Mouse (Mus musculus) thymus, adult 2 months (tissue): Measurements from ENCODE around the gene Sntb2. TPM values are rescaled to one million over a fixed set of nuclear protein-coding genes. Genes with fewer than 3 reads are reported as not detected.
"Not testable (repeated sequence)": the region's sequence is repeated elsewhere in the genome, so short reads cannot be mapped to it uniquely, and the experiment has no call there.

Experiments used
- DNase-seq: peaks from one replicate; pipeline ENCODE4 v3.0.0; 2021
- H3K27ac ChIP-seq: fragments of 200-500 bp; 2 replicates; pipeline ENCODE4 v1.5.1; 2012; ENCODE audit warnings: low read length, control low read depth; ENCODE audit not compliant: control insufficient read depth, insufficient read depth
- H3K27me3 ChIP-seq: fragments of 200-500 bp; 2 replicates; pipeline ENCODE4 v1.6.1; 2012; ENCODE audit warnings: mild to moderate bottlenecking, low read length, moderate library complexity, mixed read lengths; ENCODE audit not compliant: control insufficient read depth, insufficient read depth
- H3K36me3 ChIP-seq: fragments of 200-500 bp; 2 replicates; pipeline ENCODE4 v1.6.1; 2012; ENCODE audit warnings: mild to moderate bottlenecking, low read length, moderate library complexity; ENCODE audit not compliant: control insufficient read depth, insufficient read depth
- H3K4me1 ChIP-seq: fragments of 200-500 bp; replicated peaks from 2 replicates; pipeline ENCODE4 v1.6.1; 2012; ENCODE audit warnings: low read length; ENCODE audit not compliant: control insufficient read depth, insufficient read depth
- H3K4me3 ChIP-seq: fragments of 200-500 bp; 2 replicates; pipeline ENCODE4 v1.5.1; 2012; ENCODE audit warnings: mild to moderate bottlenecking, low read length, control low read depth, moderate library complexity; ENCODE audit not compliant: control insufficient read depth, insufficient read depth
- CTCF ChIP-seq: fragments of 200-500 bp; IDR thresholded peaks from 2 replicates; pipeline ENCODE4 v1.5.1; 2012; ENCODE audit warnings: mild to moderate bottlenecking, control low read depth, low read length, moderate library complexity, borderline replicate concordance; ENCODE audit not compliant: control insufficient read depth, poor library complexity, insufficient read depth; ENCODE audit errors: extremely low read depth
- POLR2A ChIP-seq: fragments of 200-500 bp; IDR thresholded peaks from 2 replicates; pipeline ENCODE4 v1.6.1; 2012; ENCODE audit warnings: mild to moderate bottlenecking, low read length, control low read depth, moderate library complexity; ENCODE audit not compliant: control insufficient read depth, poor library complexity, insufficient read depth; ENCODE audit errors: extremely low read depth
- WGBS: fragments of 180-500 bp; shearing (Covaris S2); methylation state at CpG from one replicate; pipeline ENCODE4 v1.1.7; 2018; 5-methylcytosine and 5-hydroxymethylcytosine counted together
- polyA plus RNA-seq: library from polyadenylated mRNA; depleted of rRNA; stranded (reverse); fragments of >200 nt; gene quantifications from 2 replicates; pipeline ENCODE4 v1.2.3, GENCODE M21; 2012

Sntb2 gene
- polyA plus RNA-seq, 1 experiment: 4.5 TPM

DNA sequence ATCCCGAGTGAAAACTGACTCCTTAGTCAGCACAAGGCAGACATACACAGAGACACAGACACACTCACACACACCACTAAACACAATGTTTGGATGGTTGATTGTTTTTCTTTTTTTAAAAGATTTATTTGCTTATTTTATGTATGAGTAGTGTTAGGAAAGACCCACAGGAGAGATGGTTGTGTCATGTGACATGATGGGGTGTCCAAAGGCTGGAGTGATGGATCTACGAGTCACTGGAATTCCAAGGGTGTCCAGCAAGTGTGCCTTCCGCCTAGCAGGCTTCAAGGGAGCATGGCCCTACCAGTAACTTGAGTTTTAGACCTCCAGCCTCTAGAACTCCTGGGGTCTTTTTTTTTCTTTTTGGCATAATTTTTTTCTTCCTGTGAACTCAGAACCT, 93.8 kb downstream of the Sntb2 start:
- WGBS: 94% methylated on average over 3 of the region's 3 CpGs
- TF ChIP-seq POLR2A (no peak), CTCF (no peak)
- no peak overlapping the region for H3K27ac ChIP-seq

DNA sequence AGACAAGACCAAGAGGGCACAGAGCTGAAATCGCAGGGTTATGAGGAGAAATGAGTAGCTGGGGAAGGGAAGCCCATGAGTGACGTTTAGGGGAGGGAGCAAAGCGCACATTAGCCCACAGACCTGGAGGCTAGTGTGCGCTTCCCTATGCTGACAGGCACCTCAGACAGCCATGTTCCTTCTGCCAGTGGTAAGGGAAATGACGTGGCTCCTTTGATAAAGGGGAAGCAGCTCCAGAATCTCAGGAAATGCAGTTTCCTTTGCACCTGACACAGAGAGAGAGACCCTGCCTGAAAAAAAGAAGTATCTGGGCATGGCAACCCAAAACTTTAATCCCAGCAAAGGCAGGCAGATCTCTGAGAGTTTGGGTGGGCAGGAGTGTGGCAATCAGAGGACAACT, 94.5 kb downstream of the Sntb2 start:
- H3K4me1 ChIP-seq: peaks cover 8% of the 10 kb centered on the region
- 61% methylated on average over 5 of the region's 5 CpGs for WGBS
- H3K4me3 ChIP-seq: no peak overlapping the region
- H3K27ac ChIP-seq: no peak overlapping the region
- no peak for DNase-seq
- TF ChIP-seq POLR2A (no peak), CTCF (no peak)
- no peaks in the 10 kb centered on the region for H3K27me3 ChIP-seq
- no peaks in the 10 kb centered on the region for H3K36me3 ChIP-seq

More for the DNA sequence above, 93.8 kb downstream of the Sntb2 start:
- H3K36me3 ChIP-seq: no peaks in the 10 kb centered on the region
- no peak overlapping the region for H3K4me3 ChIP-seq
- no peaks in the 10 kb centered on the region for H3K27me3 ChIP-seq
- DNase-seq: no peak
- H3K4me1 ChIP-seq: peaks cover 8% of the 10 kb centered on the region

DNA sequence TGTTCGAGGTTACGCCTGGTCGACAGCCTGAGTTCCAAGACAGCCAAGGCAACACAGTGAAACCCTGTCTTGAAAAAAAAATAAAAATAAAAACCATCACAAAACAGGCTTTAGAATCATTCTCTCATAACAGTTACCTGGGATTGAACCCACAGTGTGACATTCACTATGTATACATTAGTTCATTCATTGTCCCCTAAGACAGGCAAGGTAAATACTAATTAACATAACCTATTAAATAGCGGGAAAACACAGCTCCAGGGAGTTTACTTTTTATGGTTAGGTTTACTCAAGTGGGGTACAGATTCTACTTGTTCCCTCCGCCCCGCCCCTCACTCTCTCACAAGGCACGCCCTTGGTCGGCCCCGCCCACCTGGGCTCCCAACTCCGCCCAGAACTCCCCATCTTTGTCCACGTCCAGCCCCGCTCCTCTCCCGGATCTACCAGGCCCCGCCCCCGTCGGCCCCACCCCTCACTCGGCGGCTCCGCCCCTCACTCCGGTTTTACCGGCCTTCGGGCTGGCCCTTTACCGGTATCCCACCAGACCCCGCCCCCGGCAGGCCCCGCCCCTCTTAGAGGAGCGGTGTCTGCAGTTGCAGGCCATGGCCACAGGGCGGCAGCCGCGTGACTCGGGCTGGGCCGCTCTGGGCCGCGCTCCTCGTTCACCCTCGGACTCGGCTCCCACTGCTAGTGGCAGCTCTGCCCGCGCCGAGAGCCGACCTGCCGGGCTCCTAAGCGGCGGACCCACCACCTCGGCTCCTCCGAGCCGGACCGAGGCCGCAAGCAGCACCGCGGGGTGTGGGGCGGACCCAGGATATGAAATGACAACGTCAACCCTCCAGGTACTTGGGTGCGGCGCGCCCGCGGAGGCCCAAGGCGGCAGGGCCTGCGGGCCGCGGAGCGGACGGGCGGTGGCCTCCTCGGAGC, 95.4 kb downstream of the Sntb2 start, which contains the start of gene Vps4a:
TSS of gene Vps4a (plus strand) at position 573 of the 927 bp plus-strand sequence.
- WGBS: 8% methylated on average over 66 of the region's 66 CpGs
- Histone ChIP-seq H3K4me1 (peaks cover 8% of the 10 kb centered on the region), H3K27ac (no peak within 1 kb of the TSS), H3K36me3 (no peaks in the 10 kb centered on the region), H3K27me3 (no peaks in the 10 kb centered on the region), H3K4me3 (peak within 1 kb of the TSS; percentile 89)
- TF ChIP-seq CTCF (peak; percentile 88), POLR2A (peak; percentile 72)
- DNase-seq: peak; percentile 97

DNA sequence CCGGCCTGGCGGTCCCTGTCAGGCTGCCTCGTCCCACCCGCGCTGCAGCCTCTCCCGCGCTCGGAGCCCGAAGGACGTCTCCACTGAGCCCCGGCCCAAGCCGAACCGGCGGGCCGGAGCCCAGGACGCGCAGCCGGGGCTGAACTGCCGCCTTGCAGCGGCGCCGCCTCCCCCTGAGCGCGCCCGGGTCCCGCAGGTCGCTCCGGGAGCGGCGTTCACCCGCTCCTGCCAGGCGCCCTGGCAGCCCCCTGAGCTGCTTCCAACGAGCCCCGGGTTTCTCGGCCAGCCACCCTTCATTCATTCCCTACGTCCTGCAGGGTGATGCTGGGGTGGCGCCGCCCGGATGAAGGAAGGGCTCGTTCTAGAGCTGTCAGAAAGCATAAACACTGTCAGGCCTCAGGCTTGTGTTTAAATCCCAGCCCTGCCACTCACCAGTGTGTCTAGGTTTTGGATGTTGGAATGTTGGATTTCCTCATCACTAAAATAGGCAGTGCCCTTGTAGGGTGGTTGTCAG, 96.1 kb downstream of the Sntb2 start:
- H3K36me3 ChIP-seq: peaks cover 3% of the 10 kb centered on the region; the same call in 1 of the 2 replicates
- TF ChIP-seq POLR2A (no peak), CTCF (no peak)
- H3K27me3 ChIP-seq: no peaks in the 10 kb centered on the region
- no peak overlapping the region for H3K27ac ChIP-seq
- no peak for DNase-seq
- peaks cover 8% of the 10 kb centered on the region for H3K4me1 ChIP-seq
- peak overlapping the region; percentile 89 for H3K4me3 ChIP-seq
- under 1% methylated on average over 40 of the region's 40 CpGs for WGBS

DNA sequence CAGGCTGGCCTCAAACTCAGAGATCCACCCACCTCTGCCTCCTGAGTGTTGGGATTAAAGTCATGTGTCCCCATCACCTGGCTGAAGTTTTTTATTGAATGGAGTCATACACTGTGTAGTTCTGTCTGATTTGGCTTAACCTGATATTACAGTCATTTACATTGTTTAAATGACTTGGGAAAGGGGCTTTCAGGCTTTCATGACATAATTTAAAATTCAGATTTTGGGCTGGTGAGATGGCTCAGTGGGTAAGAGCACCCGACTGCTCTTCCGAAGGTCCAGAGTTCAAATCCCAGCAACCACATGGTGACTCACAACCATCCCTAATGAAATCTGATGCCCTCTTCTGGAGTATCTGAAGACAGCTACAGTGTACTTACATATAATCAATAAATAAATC, 98.1 kb downstream of the Sntb2 start:
- H3K4me3 ChIP-seq, H3K27ac ChIP-seq, H3K4me1 ChIP-seq, DNase-seq, H3K27me3 ChIP-seq: not testable (repeated sequence)
- WGBS: 99% methylated on average over 2 of the region's 2 CpGs
- H3K36me3 ChIP-seq: peaks cover 12% of the 10 kb centered on the region

DNA sequence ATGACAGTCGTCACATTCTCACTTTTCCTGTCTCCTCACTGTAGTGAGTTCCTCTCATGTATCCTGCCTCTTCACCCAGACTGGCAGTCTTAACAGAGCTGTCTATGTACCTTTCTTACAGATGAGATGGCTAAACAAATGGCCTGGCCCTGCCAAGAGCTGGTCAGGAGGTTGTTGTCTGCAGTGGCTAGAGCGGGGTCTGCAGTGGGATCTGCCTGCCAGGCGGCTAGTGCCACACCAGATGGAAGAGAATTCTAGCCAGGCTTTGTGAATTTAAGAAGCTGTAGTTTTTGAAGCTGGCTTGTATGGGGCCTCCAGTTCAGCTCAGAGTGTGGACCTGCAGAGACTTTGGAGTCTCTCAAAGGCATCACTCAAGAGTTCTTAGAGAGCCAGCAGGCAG, 100.1 kb downstream of the Sntb2 start:
- no peaks in the 10 kb centered on the region for H3K27me3 ChIP-seq
- TF ChIP-seq POLR2A (no peak), CTCF (no peak)
- DNase-seq: no peak
- peaks cover 8% of the 10 kb centered on the region for H3K4me1 ChIP-seq
- H3K36me3 ChIP-seq: peaks cover 27% of the 10 kb centered on the region
- 98% methylated on average over 3 of the region's 3 CpGs for WGBS
- no peak overlapping the region for H3K4me3 ChIP-seq
- no peak overlapping the region for H3K27ac ChIP-seq
